Mouse (Mus musculus) intestine, embryonic 16.5 days (tissue): ENCODE measurements around the gene Ggt6. TPM values are rescaled to one million over a fixed set of nuclear protein-coding genes. Genes with fewer than 3 reads are reported as not detected.

Experiments used
- ATAC-seq: fragments of 200-750 bp; cut with Nextera tagmentation; 2 replicates; pipeline ENCODE4 v1.8.0; 2017; ENCODE audit warnings: moderate TSS enrichment, moderate library complexity
- H3K27ac ChIP-seq: fragments of 300-500 bp; sonication (generic); 2 replicates; pipeline ENCODE4 v1.5.1; 2014; ENCODE audit warnings: mild to moderate bottlenecking, low read length
- H3K27me3 ChIP-seq: fragments of 300-500 bp; sonication (generic); replicated peaks from 2 replicates; pipeline ENCODE4 v1.6.1; 2014; ENCODE audit warnings: low read length, control low read depth, mixed read lengths; ENCODE audit not compliant: control insufficient read depth, insufficient read depth
- H3K36me3 ChIP-seq: fragments of 300-500 bp; sonication (generic); 2 replicates; pipeline ENCODE4 v1.6.1; 2014; ENCODE audit warnings: low read length, control low read depth; ENCODE audit not compliant: control insufficient read depth, insufficient read depth
- H3K4me1 ChIP-seq: fragments of 300-500 bp; sonication (generic); 2 replicates; pipeline ENCODE4 v1.6.1; 2014; ENCODE audit warnings: low read length, control low read depth, mixed read lengths; ENCODE audit not compliant: control insufficient read depth, insufficient read depth
- H3K4me2 ChIP-seq: fragments of 300-500 bp; sonication (generic); 2 replicates; pipeline ENCODE4 v1.6.1; 2014; ENCODE audit warnings: low read depth, low read length, control low read depth
- H3K4me3 ChIP-seq: fragments of 300-500 bp; sonication (generic); 2 replicates; pipeline ENCODE4 v1.5.1; 2014; ENCODE audit warnings: mild to moderate bottlenecking, low read length
- H3K9ac ChIP-seq: fragments of 300-500 bp; sonication (generic); 2 replicates; pipeline ENCODE4 v1.6.1; 2014; ENCODE audit warnings: low read depth, low read length
- H3K9me3 ChIP-seq: fragments of 300-500 bp; sonication (generic); 2 replicates; pipeline ENCODE4 v1.6.1; 2016; ENCODE audit warnings: low read length, control low read depth; ENCODE audit not compliant: control insufficient read depth
- WGBS: fragments of 180-500 bp; shearing (Covaris S2); extraction: QIAGEN DNeasy Blood & Tissue Kit; methylation state at CpG from one replicate; pipeline ENCODE4 v1.1.7; 2014; 5-methylcytosine and 5-hydroxymethylcytosine counted together
- microRNA-seq: library from miRNA; unstranded; fragments of <30 nt; microRNA quantifications from one replicate; pipeline ENCODE4, GENCODE M21; 2016
- polyA plus RNA-seq: library from polyadenylated mRNA; unstranded; fragments of >200 nt; fragmentation: Nextera tagmentation; extraction: Ambion mirVana; gene quantifications from 2 replicates; pipeline ENCODE4 v1.2.1, GENCODE M21; 2015

The Ggt6 gene
- polyA plus RNA-seq, 1 experiment from 2014 or later, result 19.2 TPM

DNA sequence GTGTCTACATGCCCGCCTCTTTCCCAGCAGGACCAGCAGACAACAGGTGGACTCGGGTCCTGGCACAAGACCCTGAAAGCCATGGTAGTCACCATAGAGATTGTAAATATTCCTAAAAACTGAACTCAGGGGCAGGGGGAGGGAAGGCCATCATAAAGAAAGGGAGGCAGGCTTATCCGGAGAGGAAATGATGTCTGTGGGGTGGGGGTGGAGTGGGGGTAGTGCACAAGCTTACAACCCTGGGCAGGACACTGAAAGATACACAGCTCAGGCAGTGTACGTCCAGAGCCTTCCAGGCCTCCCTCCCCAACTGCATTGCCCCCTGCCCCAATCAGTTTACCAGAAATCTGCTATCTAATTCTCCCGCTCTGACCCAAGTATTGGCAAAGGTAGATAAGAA lies 51.8 kb downstream of the Ggt6 start:
- Histone ChIP-seq H3K36me3 (no peaks in the 10 kb centered on the region), H3K4me1 (peaks cover 8% of the 10 kb centered on the region; the same call in 1 of the 2 replicates), H3K9ac (no peak overlapping the region), H3K27me3 (peaks cover 15% of the 10 kb centered on the region), H3K4me2 (no peak overlapping the region), H3K4me3 (no peak overlapping the region), H3K9me3 (no peaks in the 10 kb centered on the region), H3K27ac (no peak overlapping the region)
- ATAC-seq, result no peak
- 60% methylated on average over 5 of the region's 5 CpGs for WGBS

- H3K4me3 ChIP-seq, result no peak overlapping the region
- no peak for ATAC-seq
Observed at GRCm38 (mm10) chr11:72487739-72488138, 52.4 kb downstream of the Ggt6 start.

More at GRCm38 (mm10) chr11:72487739-72488138, 52.4 kb downstream of the Ggt6 start:
- Histone ChIP-seq H3K36me3 (no peaks in the 10 kb centered on the region), H3K9me3 (no peaks in the 10 kb centered on the region), H3K27ac (no peak overlapping the region), H3K4me2 (no peak overlapping the region), H3K27me3 (peaks cover 15% of the 10 kb centered on the region), H3K9ac (no peak overlapping the region), H3K4me1 (peaks cover 8% of the 10 kb centered on the region; the same call in 1 of the 2 replicates)
- WGBS, result 85% methylated on average over 2 of the region's 2 CpGs

Small RNAs within 50 kb of the gene (microRNA-seq; reads per million reads assigned to microRNA genes)
- gene Mir6338, result not detected

Other genes starting within 250 kb of the Ggt6 start
- 0.06 and 0.16 TPM in 2 replicates for gene Gm43951, start 228.7 kb upstream of the Ggt6 start, polyA plus RNA-seq
- gene 4933427D14Rik, start 228.1 kb upstream of the Ggt6 start, polyA plus RNA-seq, result 7.9 and 9.5 TPM in 2 replicates
- gene Txndc17, start 228.0 kb upstream of the Ggt6 start, polyA plus RNA-seq, result 423 and 443 TPM in 2 replicates
- gene Med31, start 219.9 kb upstream of the Ggt6 start, polyA plus RNA-seq, result 27.6 and 30.4 TPM in 2 replicates
- 0.11 and 0.16 TPM in 2 replicates for gene Slc13a5, start 168.3 kb upstream of the Ggt6 start, polyA plus RNA-seq
- gene Xaf1, start 133.9 kb upstream of the Ggt6 start, polyA plus RNA-seq, result 4.8 and 5.4 TPM in 2 replicates
- gene Fbxo39, start 121.1 kb upstream of the Ggt6 start, polyA plus RNA-seq, result not detected in 2 replicates
- 0.16 and 0.26 TPM in 2 replicates for gene Tekt1, start 73.1 kb upstream of the Ggt6 start, polyA plus RNA-seq
- gene Smtnl2, start 23.8 kb upstream of the Ggt6 start, polyA plus RNA-seq, result 27.3 and 28.9 TPM in 2 replicates
- 119 and 141 TPM in 2 replicates for gene Mybbp1a, start 5.8 kb downstream of the Ggt6 start, polyA plus RNA-seq
- gene Spns2, start 54.4 kb downstream of the Ggt6 start, polyA plus RNA-seq, result 5.9 and 7.5 TPM in 2 replicates
- gene Spns3, start 115.0 kb downstream of the Ggt6 start, polyA plus RNA-seq, result 3.2 and 5.7 TPM in 2 replicates
- 49.1 and 50.0 TPM in 2 replicates for gene Ube2g1, start 171.8 kb downstream of the Ggt6 start, polyA plus RNA-seq